Mouse (Mus musculus) limb, embryonic 15.5 days (tissue): ENCODE data around the gene Baz1b. TPM values are rescaled to one million over a fixed set of nuclear protein-coding genes. Genes with fewer than 3 reads are reported as not detected.
A peak's percentile ranks its signal among the peaks of the same experiment; 100 is the strongest.

Experiments used
- ATAC-seq: fragments of 200-750 bp; cut with Nextera tagmentation; 2 replicates; pipeline ENCODE4 v1.8.0; 2017; ENCODE audit warnings: low read depth, moderate TSS enrichment; ENCODE audit not compliant: insufficient number of reproducible peaks, low FRiP score, low TSS enrichment
- H3K27ac ChIP-seq: fragments of 300-500 bp; sonication (generic); 2 replicates; pipeline ENCODE4 v1.5.1; 2015; ENCODE audit warnings: moderate library complexity, mild to moderate bottlenecking, inconsistent platforms
- H3K27me3 ChIP-seq: fragments of 300-500 bp; sonication (generic); 2 replicates; pipeline ENCODE4 v1.6.1; 2015; ENCODE audit warnings: inconsistent platforms
- H3K36me3 ChIP-seq: fragments of 300-500 bp; sonication (generic); 2 replicates; pipeline ENCODE4 v1.6.1; 2015; ENCODE audit warnings: inconsistent platforms
- H3K4me1 ChIP-seq: fragments of 300-500 bp; sonication (generic); 2 replicates; pipeline ENCODE4 v1.6.1; 2015; ENCODE audit warnings: inconsistent platforms
- H3K4me2 ChIP-seq: fragments of 300-500 bp; sonication (generic); 2 replicates; pipeline ENCODE4 v1.6.1; 2015; ENCODE audit warnings: mild to moderate bottlenecking, inconsistent platforms
- H3K4me3 ChIP-seq: fragments of 300-500 bp; sonication (generic); 2 replicates; pipeline ENCODE4 v1.5.1; 2015; ENCODE audit warnings: mild to moderate bottlenecking, inconsistent platforms
- H3K9ac ChIP-seq: fragments of 300-500 bp; sonication (generic); 2 replicates; pipeline ENCODE4 v1.6.1; 2015; ENCODE audit warnings: inconsistent platforms
- H3K9me3 ChIP-seq: fragments of 300-500 bp; sonication (generic); 2 replicates; pipeline ENCODE4 v1.6.1; 2016; ENCODE audit warnings: inconsistent platforms
- WGBS: fragments of 180-500 bp; shearing (Covaris S2); methylation state at CpG from one replicate; pipeline ENCODE4 v1.1.7; 2015; 5-methylcytosine and 5-hydroxymethylcytosine counted together
- polyA plus RNA-seq: library from polyadenylated mRNA; unstranded; fragments of >200 nt; fragmentation: Nextera tagmentation; extraction: Ambion mirVana; gene quantifications from 2 replicates; pipeline ENCODE4 v1.2.1, GENCODE M21; 2015

The Baz1b gene
- polyA plus RNA-seq, 1 experiment from 2014 or later: 38.4 TPM

DNA sequence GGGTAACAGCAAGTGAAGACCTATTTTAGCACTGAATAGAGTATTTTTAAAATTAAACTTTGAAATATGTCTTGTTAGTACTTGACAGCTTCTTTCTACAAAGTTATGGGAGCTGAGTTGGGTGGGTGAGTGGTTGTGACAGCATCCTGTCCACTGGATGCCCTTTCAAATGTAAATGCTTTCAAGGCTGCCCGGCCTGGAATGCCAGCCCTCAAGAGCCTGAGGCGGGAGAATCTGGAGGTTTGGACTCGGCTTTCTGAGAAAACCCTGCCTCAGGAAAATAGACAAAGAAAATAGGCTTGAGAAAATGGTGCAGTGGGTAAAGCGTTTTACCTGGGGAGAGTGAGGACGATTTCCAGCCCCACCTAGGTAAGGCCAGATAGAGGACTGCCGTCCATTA is 5.3 kb upstream of the Baz1b start:
- H3K27me3 ChIP-seq: no peaks in the 10 kb centered on the region
- no peak overlapping the region for H3K9ac ChIP-seq
- peaks cover 60% of the 10 kb centered on the region for H3K36me3 ChIP-seq
- no peak for ATAC-seq
- no peak overlapping the region for H3K4me2 ChIP-seq
- H3K9me3 ChIP-seq: no peaks in the 10 kb centered on the region
- no peak overlapping the region for H3K27ac ChIP-seq
- H3K4me1 ChIP-seq: no peaks in the 10 kb centered on the region
- no peak overlapping the region for H3K4me3 ChIP-seq
- WGBS: 83% methylated on average over 6 of the region's 6 CpGs

DNA sequence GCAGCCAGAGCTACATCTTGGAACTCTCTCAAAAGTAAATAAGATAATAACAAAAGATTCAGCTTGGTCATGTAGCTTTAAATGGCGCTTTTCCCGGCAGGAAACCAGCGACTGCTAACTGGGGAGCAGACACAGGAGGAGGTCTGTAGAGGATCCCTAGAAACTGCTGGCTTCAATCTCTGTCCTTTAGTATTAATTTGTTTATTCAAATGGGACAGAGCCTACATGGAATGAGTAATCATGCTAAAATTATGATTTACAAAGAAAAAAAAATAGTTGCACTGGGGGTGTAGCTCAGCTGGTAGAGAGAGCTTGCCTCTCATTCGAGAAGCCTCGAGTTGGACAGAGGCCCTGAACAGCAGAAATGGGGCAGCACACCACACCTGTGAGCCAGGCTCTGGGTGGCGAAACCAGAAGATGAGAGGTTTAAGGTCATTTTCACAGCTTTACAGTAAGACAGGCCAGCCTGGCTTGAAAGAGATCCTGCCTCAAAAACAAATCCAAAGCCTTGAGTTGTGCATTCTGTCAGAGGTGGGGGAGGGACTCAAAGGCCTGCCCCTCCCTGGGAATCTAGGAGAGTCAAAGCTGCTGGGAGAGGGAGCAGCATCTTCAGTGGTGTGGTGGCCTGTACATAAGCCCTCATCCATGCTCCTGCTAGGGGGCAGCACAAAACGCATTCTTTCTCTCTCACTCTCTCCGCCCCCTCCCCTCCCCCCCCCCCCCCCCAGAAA is 3.8 kb upstream of the Baz1b start:
- Histone ChIP-seq H3K36me3 (peaks cover 45% of the 10 kb centered on the region), H3K9me3 (no peaks in the 10 kb centered on the region), H3K9ac (no peak overlapping the region), H3K4me1 (no peaks in the 10 kb centered on the region), H3K4me3 (no peak overlapping the region), H3K27me3 (no peaks in the 10 kb centered on the region), H3K27ac (no peak overlapping the region), H3K4me2 (no peak overlapping the region)
- 66% methylated on average over 8 of the region's 8 CpGs for WGBS
- ATAC-seq: no peak

GRCm38 (mm10) chr5:135185016-135185415 is 2.0 kb upstream of the Baz1b start:
- H3K36me3 ChIP-seq: peaks cover 29% of the 10 kb centered on the region
- H3K27ac ChIP-seq: no peak overlapping the region
- peaks cover 14% of the 10 kb centered on the region for H3K4me1 ChIP-seq
- no peak overlapping the region for H3K4me3 ChIP-seq
- no peak for ATAC-seq
- WGBS: 92% methylated on average over 3 of the region's 3 CpGs
- no peaks in the 10 kb centered on the region for H3K27me3 ChIP-seq
- no peaks in the 10 kb centered on the region for H3K9me3 ChIP-seq
- H3K4me2 ChIP-seq: no peak overlapping the region
- no peak overlapping the region for H3K9ac ChIP-seq

DNA sequence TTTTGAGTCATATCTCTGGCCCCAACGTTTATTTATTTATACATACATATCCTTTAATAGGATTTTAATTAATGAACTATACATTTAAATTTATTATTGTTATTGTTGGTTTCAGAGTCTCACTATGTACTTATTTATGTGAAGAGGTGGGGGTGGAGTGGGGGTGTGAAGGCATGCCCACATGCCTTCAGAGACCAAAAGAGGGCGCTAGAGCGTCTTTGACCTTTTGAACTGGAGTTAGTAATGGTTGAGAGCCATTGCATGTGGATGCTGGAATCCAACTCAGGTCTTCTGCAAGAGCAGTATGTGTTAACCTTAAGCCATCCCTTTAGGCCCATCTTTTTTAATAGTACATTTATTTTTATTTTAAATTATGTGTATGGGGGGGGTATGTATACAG is 1.5 kb upstream of the Baz1b start:
- H3K9ac ChIP-seq: no peak overlapping the region
- H3K4me1 ChIP-seq: peaks cover 14% of the 10 kb centered on the region
- H3K27ac ChIP-seq: no peak overlapping the region
- 41% methylated on average over 3 of the region's 3 CpGs for WGBS
- no peak for ATAC-seq
- no peaks in the 10 kb centered on the region for H3K9me3 ChIP-seq
- H3K4me2 ChIP-seq: no peak overlapping the region
- H3K4me3 ChIP-seq: no peak overlapping the region
- H3K27me3 ChIP-seq: no peaks in the 10 kb centered on the region
- H3K36me3 ChIP-seq: peaks cover 23% of the 10 kb centered on the region

DNA sequence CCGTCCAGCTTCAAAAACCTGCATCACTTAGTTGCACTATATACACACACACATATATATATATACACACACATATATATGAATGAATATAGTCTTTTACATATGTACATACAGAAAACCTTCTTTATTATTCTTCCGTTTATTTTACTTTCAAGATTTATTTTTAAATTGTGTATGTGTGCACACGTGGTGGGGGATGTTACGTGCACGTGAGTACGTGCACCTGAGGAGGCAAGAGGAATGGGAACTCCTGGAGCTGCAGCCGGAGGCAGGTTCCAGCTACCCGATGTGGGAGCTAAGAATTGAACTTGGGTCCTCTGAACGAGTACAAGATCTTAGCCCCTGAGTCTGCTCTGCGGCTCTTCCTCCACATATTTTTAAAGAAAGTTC is 838 bp upstream of the Baz1b start:
- Histone ChIP-seq H3K9me3 (no peaks in the 10 kb centered on the region), H3K36me3 (peaks cover 17% of the 10 kb centered on the region), H3K4me3 (peak overlapping the region; percentile 98), H3K27ac (peak overlapping the region; percentile 96), H3K9ac (peak overlapping the region; percentile 31), H3K4me1 (peaks cover 14% of the 10 kb centered on the region), H3K4me2 (peak overlapping the region; percentile 56), H3K27me3 (no peaks in the 10 kb centered on the region)
- WGBS: 17% methylated on average over 10 of the region's 10 CpGs
- ATAC-seq: no peak

DNA sequence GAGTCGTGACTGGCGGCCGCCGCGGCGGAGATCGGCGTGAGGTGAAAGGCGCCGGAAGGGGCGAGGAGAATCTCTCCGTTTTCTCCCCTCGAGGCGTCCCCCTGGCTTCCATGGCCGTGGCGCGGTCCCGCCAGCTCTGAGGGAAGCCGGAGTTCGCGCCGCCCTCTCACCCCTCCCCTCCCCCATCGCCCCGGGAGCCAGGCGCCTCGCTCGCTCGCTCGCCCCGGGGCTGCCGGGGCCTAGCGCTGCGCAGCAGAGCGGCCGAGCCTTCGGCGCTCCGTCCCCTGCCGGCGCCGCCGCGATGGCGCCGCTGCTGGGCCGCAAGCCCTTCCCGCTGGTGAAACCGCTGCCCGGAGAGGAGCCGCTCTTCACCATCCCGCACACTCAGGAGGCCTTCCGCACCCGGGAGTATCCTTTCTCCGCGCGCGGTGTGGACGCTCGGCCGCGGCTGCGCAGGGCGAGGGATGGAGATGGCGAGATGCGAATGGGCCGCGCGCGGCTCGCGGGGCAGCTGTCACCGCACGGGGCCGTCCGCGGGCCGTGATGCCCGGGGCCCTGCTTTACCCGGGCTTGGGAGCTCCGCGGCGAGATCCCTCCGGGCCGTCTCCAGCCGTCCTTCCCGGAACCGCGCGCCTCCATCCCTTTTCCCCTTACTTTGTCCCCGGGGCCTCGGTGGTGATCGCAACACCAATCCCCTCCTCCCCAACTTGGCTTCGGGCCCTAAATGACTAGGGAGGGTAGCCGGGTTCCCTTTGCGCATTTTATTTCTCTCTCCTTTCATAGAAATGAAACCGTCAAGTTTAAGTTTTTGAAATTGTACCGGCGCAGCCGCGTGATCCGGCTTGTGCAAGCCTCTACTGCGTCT is 517 bp downstream of the Baz1b start:
- WGBS: under 1% methylated on average over 95 of the region's 102 CpGs
- peaks cover 3% of the 10 kb centered on the region for H3K36me3 ChIP-seq
- peak overlapping the region; percentile 96 for H3K27ac ChIP-seq
- ATAC-seq: peak; percentile 46
- H3K9me3 ChIP-seq: no peaks in the 10 kb centered on the region
- peak overlapping the region; percentile 96 for H3K9ac ChIP-seq
- peak overlapping the region; percentile 98 for H3K4me3 ChIP-seq
- peak overlapping the region; percentile 56 for H3K4me2 ChIP-seq
- peaks cover 15% of the 10 kb centered on the region for H3K4me1 ChIP-seq
- H3K27me3 ChIP-seq: no peaks in the 10 kb centered on the region

DNA sequence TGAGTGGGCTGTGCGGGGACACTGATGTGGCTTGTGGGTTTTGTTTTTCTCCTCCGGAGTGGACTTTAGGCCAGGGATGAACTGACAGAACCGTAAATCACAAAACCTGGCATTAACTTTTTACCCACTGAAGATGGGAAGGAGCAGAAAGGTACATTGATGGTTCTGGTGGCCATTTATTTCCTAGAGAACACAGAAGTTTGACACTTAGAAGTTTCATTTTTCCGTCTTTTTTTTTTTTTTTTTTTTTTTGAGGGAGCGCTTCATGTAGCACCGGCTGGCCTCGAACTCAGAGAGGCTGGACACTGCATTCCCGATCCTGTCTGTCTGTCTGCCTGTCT is 1.1 kb downstream of the Baz1b start:
- peak overlapping the region; percentile 56 for H3K4me2 ChIP-seq
- WGBS: 2% methylated on average over 8 of the region's 8 CpGs
- H3K4me3 ChIP-seq: peak overlapping the region; percentile 98
- peak overlapping the region; percentile 96 for H3K27ac ChIP-seq
- no peaks in the 10 kb centered on the region for H3K9me3 ChIP-seq
- peaks cover 19% of the 10 kb centered on the region for H3K4me1 ChIP-seq
- peaks cover 4% of the 10 kb centered on the region; the same call in 1 of the 2 replicates for H3K36me3 ChIP-seq
- H3K9ac ChIP-seq: peak overlapping the region; percentile 96
- ATAC-seq: no peak
- no peaks in the 10 kb centered on the region for H3K27me3 ChIP-seq

DNA sequence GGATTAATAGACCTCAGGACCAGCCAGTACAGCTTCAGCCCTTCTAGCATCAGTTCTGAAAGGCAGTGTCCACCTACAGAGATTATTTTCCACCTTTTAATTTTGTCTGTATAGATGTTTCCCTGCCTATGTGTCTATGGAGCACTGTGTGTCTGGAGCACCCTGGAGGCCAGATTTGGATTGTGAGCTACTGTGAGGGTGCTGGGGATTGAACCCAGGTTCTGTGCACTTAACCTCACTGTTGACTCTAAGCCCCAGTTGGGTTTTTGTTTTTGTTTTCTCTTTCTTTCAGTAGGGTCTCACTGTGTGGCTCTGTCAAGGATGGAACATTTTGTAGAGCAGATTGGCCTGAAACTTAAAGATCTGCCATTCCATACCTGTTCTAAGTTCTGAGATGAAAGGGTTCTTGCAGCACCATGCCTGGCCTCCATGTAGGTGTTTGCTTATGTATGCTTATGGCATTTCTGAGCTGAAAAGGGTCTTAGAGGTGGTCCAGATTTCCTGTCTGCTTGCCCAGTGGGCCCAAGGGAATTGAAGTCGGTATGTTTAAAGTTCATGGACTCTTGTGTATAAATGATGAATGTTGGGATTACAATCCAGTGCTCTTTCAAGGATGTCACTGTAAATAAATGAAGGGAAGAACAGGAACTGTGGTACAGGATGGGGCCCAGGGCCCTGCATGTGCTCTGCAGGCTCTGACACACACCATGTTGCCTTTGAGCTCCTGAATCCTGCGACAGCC is 2.4 kb downstream of the Baz1b start:
- H3K4me2 ChIP-seq: peak overlapping the region; percentile 56
- no peak overlapping the region for H3K27ac ChIP-seq
- WGBS: 55% methylated on average over 2 of the region's 2 CpGs
- H3K9ac ChIP-seq: 0 out of 2 replicates have a peak overlapping the region, but pooled peaks have one; percentile 5
- peaks cover 19% of the 10 kb centered on the region for H3K4me1 ChIP-seq
- no peaks in the 10 kb centered on the region for H3K9me3 ChIP-seq
- H3K36me3 ChIP-seq: peaks cover 8% of the 10 kb centered on the region; the same call in 1 of the 2 replicates
- no peaks in the 10 kb centered on the region for H3K27me3 ChIP-seq
- H3K4me3 ChIP-seq: peak overlapping the region; percentile 98
- no peak for ATAC-seq

DNA sequence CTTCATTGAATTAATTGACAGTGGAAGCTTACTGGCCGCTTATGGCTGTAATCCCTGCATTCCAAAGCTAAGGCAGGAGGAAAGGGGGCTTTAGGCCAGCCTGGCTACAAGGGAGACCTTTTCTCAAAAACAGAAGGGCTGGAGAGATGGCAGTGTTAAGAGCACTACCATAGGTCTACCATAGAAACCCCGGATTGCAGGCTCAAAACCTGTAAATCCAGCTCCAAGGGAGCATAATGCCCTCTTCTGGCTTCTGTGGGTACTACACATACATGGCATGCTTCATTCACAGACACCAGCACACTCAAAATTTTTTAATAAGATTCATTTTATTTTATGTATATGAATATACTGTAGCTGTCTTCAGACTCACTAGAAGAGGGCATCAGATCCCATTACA is 4.6 kb downstream of the Baz1b start:
- Histone ChIP-seq H3K27ac (no peak overlapping the region), H3K4me1 (peaks cover 19% of the 10 kb centered on the region), H3K36me3 (peaks cover 8% of the 10 kb centered on the region; the same call in 1 of the 2 replicates), H3K4me3 (no peak overlapping the region), H3K27me3 (no peaks in the 10 kb centered on the region), H3K9ac (no peak overlapping the region), H3K4me2 (no peak overlapping the region), H3K9me3 (no peaks in the 10 kb centered on the region)
- WGBS: 27% methylated on average over 2 of the region's 2 CpGs
- no peak for ATAC-seq

- Histone ChIP-seq H3K9me3 (no peaks in the 10 kb centered on the region), H3K4me3 (no peak overlapping the region), H3K4me2 (no peak overlapping the region), H3K36me3 (peaks cover 10% of the 10 kb centered on the region; the same call in 1 of the 2 replicates), H3K27ac (no peak overlapping the region), H3K9ac (no peak overlapping the region), H3K27me3 (no peaks in the 10 kb centered on the region), H3K4me1 (peaks cover 19% of the 10 kb centered on the region)
- WGBS: 84% methylated on average over 1 of the region's 1 CpGs
- ATAC-seq: no peak
Observed at GRCm38 (mm10) chr5:135192431-135192830, 5.4 kb downstream of the Baz1b start.

GRCm38 (mm10) chr5:135196367-135196766 is 9.3 kb downstream of the Baz1b start:
- no peaks in the 10 kb centered on the region for H3K27me3 ChIP-seq
- ATAC-seq: no peak
- H3K9ac ChIP-seq: no peak overlapping the region
- peaks cover 39% of the 10 kb centered on the region for H3K36me3 ChIP-seq
- H3K9me3 ChIP-seq: no peaks in the 10 kb centered on the region
- WGBS: 75% methylated on average over 6 of the region's 6 CpGs
- no peak overlapping the region for H3K27ac ChIP-seq
- H3K4me1 ChIP-seq: peaks cover 6% of the 10 kb centered on the region; the same call in 1 of the 2 replicates
- H3K4me3 ChIP-seq: no peak overlapping the region
- H3K4me2 ChIP-seq: no peak overlapping the region
